Mouse (Mus musculus) lung, embryonic 15.5 days (tissue): ENCODE data around the gene Slc1a2. TPM values are rescaled to one million over a fixed set of nuclear protein-coding genes. Genes with fewer than 3 reads are reported as not detected.

ENCODE experiments used
- ATAC-seq: fragments of 200-750 bp; cut with Nextera tagmentation; 2 replicates; pipeline ENCODE4 v1.8.0; 2017; ENCODE audit warnings: moderate number of reproducible peaks, borderline replicate concordance; ENCODE audit not compliant: low FRiP score, low TSS enrichment; ENCODE audit errors: extremely low read depth
- H3K27ac ChIP-seq: fragments of 300-500 bp; sonication (generic); 2 replicates; pipeline ENCODE4 v1.5.1; 2015; ENCODE audit warnings: moderate library complexity, mild to moderate bottlenecking, inconsistent platforms
- H3K27me3 ChIP-seq: fragments of 300-500 bp; sonication (generic); 2 replicates; pipeline ENCODE4 v1.6.1; 2015; ENCODE audit warnings: inconsistent platforms
- H3K36me3 ChIP-seq: fragments of 300-500 bp; sonication (generic); 2 replicates; pipeline ENCODE4 v1.6.1; 2015; ENCODE audit warnings: inconsistent platforms
- H3K4me1 ChIP-seq: fragments of 300-500 bp; sonication (generic); 2 replicates; pipeline ENCODE4 v1.6.1; 2015; ENCODE audit warnings: inconsistent platforms
- H3K4me2 ChIP-seq: fragments of 300-500 bp; sonication (generic); 2 replicates; pipeline ENCODE4 v1.6.1; 2015; ENCODE audit warnings: inconsistent platforms, mild to moderate bottlenecking, moderate library complexity
- H3K4me3 ChIP-seq: fragments of 300-500 bp; sonication (generic); 2 replicates; pipeline ENCODE4 v1.5.1; 2015; ENCODE audit warnings: mild to moderate bottlenecking, inconsistent platforms
- H3K9ac ChIP-seq: fragments of 300-500 bp; sonication (generic); 2 replicates; pipeline ENCODE4 v1.6.1; 2015; ENCODE audit warnings: inconsistent platforms
- H3K9me3 ChIP-seq: fragments of 300-500 bp; sonication (generic); 2 replicates; pipeline ENCODE4 v1.6.1; 2016; ENCODE audit warnings: inconsistent platforms
- WGBS: fragments of 180-500 bp; shearing (Covaris S2); methylation state at CpG from one replicate; pipeline ENCODE4 v1.1.7; 2015; 5-methylcytosine and 5-hydroxymethylcytosine counted together
- polyA plus RNA-seq: library from polyadenylated mRNA; unstranded; fragments of >200 nt; fragmentation: Nextera tagmentation; extraction: Ambion mirVana; gene quantifications from 2 replicates; pipeline ENCODE4 v1.2.1, GENCODE M21; 2015

Slc1a2 gene
- polyA plus RNA-seq, 1 experiment from 2014 or later, result 0.51 TPM

GRCm38 (mm10) chr2:102638690-102639089, 19.8 kb upstream of the Slc1a2 start:
- no peak for ATAC-seq
- Histone ChIP-seq H3K27ac (no peak overlapping the region), H3K9ac (no peak overlapping the region), H3K4me3 (no peak overlapping the region), H3K27me3 (no peaks in the 10 kb centered on the region), H3K4me1 (0 out of 2 replicates have a peak, but pooled peaks cover 3% of the 10 kb centered on the region), H3K36me3 (no peaks in the 10 kb centered on the region), H3K9me3 (no peaks in the 10 kb centered on the region), H3K4me2 (no peak overlapping the region)
- WGBS, result 16% methylated on average over 2 of the region's 2 CpGs

- no peak overlapping the region for H3K4me3 ChIP-seq
- 72% methylated on average over 10 of the region's 10 CpGs for WGBS
- no peaks in the 10 kb centered on the region for H3K9me3 ChIP-seq
- H3K36me3 ChIP-seq, result no peaks in the 10 kb centered on the region
- H3K27me3 ChIP-seq, result no peaks in the 10 kb centered on the region
- H3K27ac ChIP-seq, result no peak overlapping the region
- no peak overlapping the region for H3K9ac ChIP-seq
- no peaks in the 10 kb centered on the region for H3K4me1 ChIP-seq
- no peak overlapping the region for H3K4me2 ChIP-seq
- ATAC-seq, result no peak
Observed at GRCm38 (mm10) chr2:102648845-102649500, 9.5 kb upstream of the Slc1a2 start.

GRCm38 (mm10) chr2:102650322-102650721, 8.1 kb upstream of the Slc1a2 start:
- H3K27ac ChIP-seq, result no peak overlapping the region
- 66% methylated on average over 4 of the region's 4 CpGs for WGBS

GRCm38 (mm10) chr2:102655966-102656725, 2.3 kb upstream of the Slc1a2 start:
- H3K27me3 ChIP-seq, result peaks cover 46% of the 10 kb centered on the region
- H3K4me3 ChIP-seq, result no peak overlapping the region
- 65% methylated on average over 8 of the region's 8 CpGs for WGBS
- no peak overlapping the region for H3K4me2 ChIP-seq
- H3K4me1 ChIP-seq, result peaks cover 14% of the 10 kb centered on the region
- H3K9ac ChIP-seq, result no peak overlapping the region
- no peak for ATAC-seq
- no peak overlapping the region for H3K27ac ChIP-seq
- H3K36me3 ChIP-seq, result no peaks in the 10 kb centered on the region
- no peaks in the 10 kb centered on the region for H3K9me3 ChIP-seq

More at GRCm38 (mm10) chr2:102650322-102650721, 8.1 kb upstream of the Slc1a2 start:
- no peak overlapping the region for H3K9ac ChIP-seq
- no peaks in the 10 kb centered on the region for H3K9me3 ChIP-seq
- H3K27me3 ChIP-seq, result no peaks in the 10 kb centered on the region
- H3K4me1 ChIP-seq, result no peaks in the 10 kb centered on the region
- H3K4me3 ChIP-seq, result no peak overlapping the region
- ATAC-seq, result no peak
- no peak overlapping the region for H3K4me2 ChIP-seq
- no peaks in the 10 kb centered on the region for H3K36me3 ChIP-seq

GRCm38 (mm10) chr2:102657726-102658125, 733 bp upstream of the Slc1a2 start:
- H3K27me3 ChIP-seq, result peaks cover 56% of the 10 kb centered on the region
- H3K9ac ChIP-seq, result no peak overlapping the region
- no peak for ATAC-seq
- 22% methylated on average over 7 of the region's 7 CpGs for WGBS
- no peak overlapping the region for H3K27ac ChIP-seq
- peaks cover 20% of the 10 kb centered on the region for H3K4me1 ChIP-seq
- no peaks in the 10 kb centered on the region for H3K9me3 ChIP-seq
- no peaks in the 10 kb centered on the region for H3K36me3 ChIP-seq
- no peak overlapping the region for H3K4me3 ChIP-seq
- H3K4me2 ChIP-seq, result peak overlapping the region; percentile 100; the same call in 1 of the 2 replicates

- under 1% methylated on average over 80 of the region's 80 CpGs for WGBS
Observed at GRCm38 (mm10) chr2:102658661-102659520, 432 bp downstream of the Slc1a2 start.

GRCm38 (mm10) chr2:102659521-102659830, 1.0 kb downstream of the Slc1a2 start:
- Histone ChIP-seq H3K27ac (no peak overlapping the region), H3K27me3 (peaks cover 56% of the 10 kb centered on the region), H3K9ac (peak overlapping the region; percentile 40; the same call in 1 of the 2 replicates), H3K4me2 (peak overlapping the region; percentile 100), H3K4me1 (peaks cover 25% of the 10 kb centered on the region), H3K36me3 (no peaks in the 10 kb centered on the region), H3K4me3 (peak overlapping the region; percentile 61), H3K9me3 (no peaks in the 10 kb centered on the region)
- under 1% methylated on average over 10 of the region's 10 CpGs for WGBS
- no peak for ATAC-seq

More at GRCm38 (mm10) chr2:102658661-102659520, 432 bp downstream of the Slc1a2 start:
- H3K36me3 ChIP-seq, result no peaks in the 10 kb centered on the region
- H3K27me3 ChIP-seq, result peaks cover 56% of the 10 kb centered on the region
- peak overlapping the region; percentile 100 for H3K4me2 ChIP-seq
- peak; percentile 74 for ATAC-seq
- H3K4me1 ChIP-seq, result peaks cover 25% of the 10 kb centered on the region
- H3K4me3 ChIP-seq, result peak overlapping the region; percentile 61
- H3K9ac ChIP-seq, result peak overlapping the region; percentile 40
- H3K27ac ChIP-seq, result no peak overlapping the region
- H3K9me3 ChIP-seq, result no peaks in the 10 kb centered on the region

- H3K36me3 ChIP-seq, result no peaks in the 10 kb centered on the region
- H3K4me2 ChIP-seq, result no peak overlapping the region
- no peak overlapping the region for H3K4me3 ChIP-seq
- 60% methylated on average over 2 of the region's 2 CpGs for WGBS
- no peak overlapping the region for H3K9ac ChIP-seq
- H3K4me1 ChIP-seq, result peaks cover 25% of the 10 kb centered on the region
- H3K27me3 ChIP-seq, result peaks cover 55% of the 10 kb centered on the region
- no peak for ATAC-seq
- H3K27ac ChIP-seq, result no peak overlapping the region
- no peaks in the 10 kb centered on the region for H3K9me3 ChIP-seq
Observed at GRCm38 (mm10) chr2:102661052-102661451, 2.6 kb downstream of the Slc1a2 start.

- no peak for ATAC-seq
- no peaks in the 10 kb centered on the region for H3K9me3 ChIP-seq
- no peak overlapping the region for H3K27ac ChIP-seq
- H3K4me1 ChIP-seq, result peaks cover 25% of the 10 kb centered on the region
- H3K9ac ChIP-seq, result no peak overlapping the region
- no peaks in the 10 kb centered on the region for H3K36me3 ChIP-seq
- WGBS, result 60% methylated on average over 9 of the region's 9 CpGs
- no peak overlapping the region; the same call in 1 of the 2 replicates for H3K4me2 ChIP-seq
- H3K4me3 ChIP-seq, result no peak overlapping the region
- peaks cover 41% of the 10 kb centered on the region for H3K27me3 ChIP-seq
Observed at GRCm38 (mm10) chr2:102662911-102663310, 4.5 kb downstream of the Slc1a2 start.

- Histone ChIP-seq H3K9me3 (no peaks in the 10 kb centered on the region), H3K27me3 (peaks cover 38% of the 10 kb centered on the region), H3K27ac (no peak overlapping the region), H3K4me3 (no peak overlapping the region), H3K9ac (no peak overlapping the region), H3K4me1 (peaks cover 21% of the 10 kb centered on the region), H3K4me2 (peak overlapping the region; percentile 9; the same call in 1 of the 2 replicates), H3K36me3 (no peaks in the 10 kb centered on the region)
- peak; percentile 40; the same call in 1 of the 2 replicates for ATAC-seq
- WGBS, result 28% methylated on average over 6 of the region's 6 CpGs
Observed at GRCm38 (mm10) chr2:102663339-102663738, 4.9 kb downstream of the Slc1a2 start.

GRCm38 (mm10) chr2:102663865-102664264, 5.4 kb downstream of the Slc1a2 start:
- 36% methylated on average over 3 of the region's 3 CpGs for WGBS
- Histone ChIP-seq H3K27me3 (peaks cover 33% of the 10 kb centered on the region), H3K9me3 (no peaks in the 10 kb centered on the region), H3K4me2 (no peak overlapping the region), H3K36me3 (no peaks in the 10 kb centered on the region), H3K27ac (no peak overlapping the region), H3K9ac (no peak overlapping the region), H3K4me3 (no peak overlapping the region), H3K4me1 (peaks cover 17% of the 10 kb centered on the region; the same call in 1 of the 2 replicates)
- peak; percentile 82; the same call in 1 of the 2 replicates for ATAC-seq
